Mouse (Mus musculus): ENCODE measurements around the gene Iqgap2. TPM values are rescaled to one million over a fixed set of nuclear protein-coding genes. Genes with fewer than 3 reads are reported as not detected.

The Iqgap2 gene
- polyA plus RNA-seq, 1 experiment from 2014 or later = 9.6 TPM

DNA sequence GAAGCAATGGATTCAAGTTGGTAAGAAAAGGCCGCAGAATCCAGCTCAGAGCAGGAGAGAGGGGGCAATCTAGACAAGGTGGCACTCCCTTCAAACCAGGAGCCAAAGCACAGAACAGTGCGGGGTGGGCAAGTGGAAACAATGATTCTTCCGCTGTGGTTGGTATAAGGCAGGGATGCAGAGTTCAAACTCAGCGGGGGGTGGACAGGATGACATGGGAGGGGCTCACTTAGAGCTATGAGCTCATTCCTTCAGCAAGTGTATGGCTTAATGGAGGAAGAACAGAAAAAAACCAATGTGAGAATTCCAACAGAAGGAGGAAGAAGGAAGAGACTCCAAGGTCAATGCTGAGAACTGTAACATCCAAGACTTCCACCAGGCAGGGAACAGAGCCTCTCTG, 161.2 kb downstream of the Iqgap2 start:
- ATAC-seq (ENCODE audit: insufficient number of reproducible peaks, low FRiP score, low TSS enrichment, low read depth) = no peak
- H3K36me3 ChIP-seq = no peaks in the 10 kb centered on the region
- WGBS = 89% methylated on average over 4 of the region's 4 CpGs
- H3K27me3 ChIP-seq = no peaks in the 10 kb centered on the region
- H3K27ac ChIP-seq = no peak overlapping the region
- H3K4me1 ChIP-seq = no peaks in the 10 kb centered on the region
- no peak overlapping the region for H3K4me2 ChIP-seq
- no peak overlapping the region for H3K9ac ChIP-seq
- no peaks in the 10 kb centered on the region for H3K9me3 ChIP-seq
- H3K4me3 ChIP-seq = no peak overlapping the region

DNA sequence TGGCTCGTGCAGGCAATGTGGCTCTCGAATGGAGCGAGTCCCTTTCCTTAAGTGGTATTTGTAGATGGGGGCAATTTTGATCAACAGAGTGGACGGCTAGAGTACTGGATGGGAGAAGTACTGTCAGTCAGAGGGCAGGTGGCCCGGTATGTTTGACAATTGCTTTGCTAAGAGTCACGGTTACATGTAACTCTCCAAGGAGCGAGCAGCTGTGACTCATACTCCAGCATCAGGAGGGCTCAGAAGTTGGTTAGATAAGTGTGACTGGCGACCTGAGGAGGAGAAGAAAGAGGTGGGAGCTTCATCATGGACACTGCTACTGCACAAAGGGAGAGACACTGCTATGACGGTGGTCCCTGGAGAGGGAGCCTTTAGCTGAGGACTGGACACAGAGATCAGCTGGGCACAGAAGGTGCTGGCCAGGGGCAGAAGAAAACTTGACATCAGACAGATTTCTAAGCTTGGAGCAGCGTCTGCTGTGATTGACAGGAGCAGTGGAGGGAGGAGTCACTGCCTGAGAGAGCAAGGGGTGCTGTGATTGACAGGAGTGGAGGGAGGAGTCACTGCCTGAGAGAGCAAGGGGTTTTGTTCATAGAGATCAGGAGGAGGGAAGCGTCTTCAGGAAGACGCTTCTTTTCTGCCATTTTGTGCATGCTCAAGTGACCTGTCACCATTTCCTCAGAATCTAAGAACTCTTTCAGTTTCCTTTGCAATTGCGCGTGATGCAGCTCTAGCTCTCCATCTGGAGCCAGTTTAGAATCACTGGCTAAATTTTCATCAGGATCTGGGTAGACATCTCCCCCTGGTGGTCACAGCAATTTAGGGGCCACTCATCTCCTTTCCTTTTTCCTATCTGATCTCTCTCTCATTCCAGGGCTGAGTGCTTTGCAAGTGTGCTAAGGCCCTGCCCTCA, 172.1 kb downstream of the Iqgap2 start:
- H3K27ac ChIP-seq = no peak overlapping the region
- H3K36me3 ChIP-seq = no peaks in the 10 kb centered on the region
- H3K9ac ChIP-seq = no peak overlapping the region
- peak overlapping the region; percentile 32 for H3K4me2 ChIP-seq
- 55% methylated on average over 14 of the region's 14 CpGs for WGBS
- H3K27me3 ChIP-seq = no peaks in the 10 kb centered on the region
- 0 out of 2 replicates have a peak, but pooled peaks have one; percentile 35 for ATAC-seq (ENCODE audit: insufficient number of reproducible peaks, low FRiP score, low TSS enrichment, low read depth)
- peak overlapping the region; percentile 19 for H3K4me3 ChIP-seq
- no peaks in the 10 kb centered on the region for H3K9me3 ChIP-seq
- H3K4me1 ChIP-seq = 0 out of 2 replicates have a peak, but pooled peaks cover 3% of the 10 kb centered on the region

DNA sequence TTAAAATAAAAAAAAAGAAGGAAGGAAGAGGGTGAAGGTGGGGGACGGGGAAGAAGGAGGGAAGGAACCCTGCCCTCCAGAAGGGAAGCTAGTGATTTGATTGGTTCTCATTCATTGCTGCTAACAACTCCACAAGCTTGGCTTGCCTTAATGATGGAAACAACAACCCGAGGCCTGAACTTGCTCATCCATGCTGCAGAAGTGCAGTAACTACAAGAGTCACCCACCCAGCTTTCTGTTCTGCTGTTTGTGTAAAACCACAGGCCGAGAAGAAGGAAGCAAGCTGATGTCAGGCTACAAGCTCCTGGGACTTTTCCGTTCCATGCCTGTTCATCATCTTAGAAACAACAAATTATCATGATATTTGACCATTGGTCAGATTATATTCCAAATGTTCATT, 176.4 kb downstream of the Iqgap2 start:
- 0 out of 2 replicates have a peak, but pooled peaks cover 3% of the 10 kb centered on the region for H3K4me1 ChIP-seq
- 73% methylated on average over 4 of the region's 4 CpGs for WGBS
- no peak for ATAC-seq (ENCODE audit: insufficient number of reproducible peaks, low FRiP score, low TSS enrichment, low read depth)

DNA sequence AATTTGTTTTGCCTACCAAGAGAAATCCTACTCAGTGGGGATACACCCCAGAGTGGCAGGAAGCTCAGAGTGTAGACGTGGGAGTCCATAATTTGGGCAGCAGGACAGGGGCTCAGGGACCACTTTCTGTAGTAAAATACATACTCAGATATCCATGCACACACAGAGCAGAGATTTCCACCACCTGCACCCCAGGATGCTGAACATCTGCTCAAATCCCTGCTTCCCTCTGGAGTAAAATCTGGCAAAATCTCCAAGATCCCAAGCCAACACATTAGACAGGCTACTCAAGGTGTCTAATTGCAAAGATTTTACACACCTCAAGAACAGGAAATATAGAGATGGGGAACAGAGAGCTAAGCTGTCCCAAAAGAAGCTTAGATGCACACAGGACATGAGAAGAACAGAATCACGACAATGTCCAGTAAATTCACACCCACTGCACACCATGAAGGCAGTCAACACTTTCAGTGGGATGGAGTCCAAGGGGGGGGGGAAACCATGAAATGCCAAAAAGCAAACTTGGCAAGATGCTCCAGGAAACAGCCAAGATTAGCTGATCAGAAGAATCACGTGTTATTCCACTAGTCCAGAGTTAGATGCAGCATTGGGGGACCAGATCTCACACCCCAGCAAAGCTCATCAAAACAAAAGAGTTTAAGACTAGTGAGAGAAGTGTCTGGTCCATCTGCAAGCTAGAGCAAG, 177.3 kb downstream of the Iqgap2 start:
- H3K36me3 ChIP-seq = no peaks in the 10 kb centered on the region
- H3K27ac ChIP-seq = no peak overlapping the region
- no peak overlapping the region for H3K4me3 ChIP-seq
- no peak overlapping the region for H3K4me2 ChIP-seq
- no peak for ATAC-seq (ENCODE audit: insufficient number of reproducible peaks, low FRiP score, low TSS enrichment, low read depth)
- H3K27me3 ChIP-seq = no peaks in the 10 kb centered on the region
- no peaks in the 10 kb centered on the region for H3K4me1 ChIP-seq
- no peaks in the 10 kb centered on the region for H3K9me3 ChIP-seq
- H3K9ac ChIP-seq = no peak overlapping the region
- WGBS = 46% methylated on average over 3 of the region's 3 CpGs

More for the DNA sequence above, 176.4 kb downstream of the Iqgap2 start:
- Histone ChIP-seq H3K4me2 (no peak overlapping the region), H3K9me3 (no peaks in the 10 kb centered on the region), H3K36me3 (no peaks in the 10 kb centered on the region), H3K27ac (no peak overlapping the region), H3K4me3 (no peak overlapping the region), H3K9ac (no peak overlapping the region), H3K27me3 (no peaks in the 10 kb centered on the region)

- no peak overlapping the region for H3K4me2 ChIP-seq
- no peaks in the 10 kb centered on the region for H3K36me3 ChIP-seq
- no peaks in the 10 kb centered on the region for H3K27me3 ChIP-seq
- no peak for ATAC-seq (ENCODE audit: insufficient number of reproducible peaks, low FRiP score, low TSS enrichment, low read depth)
- H3K4me1 ChIP-seq = no peaks in the 10 kb centered on the region
- no peaks in the 10 kb centered on the region for H3K9me3 ChIP-seq
- H3K4me3 ChIP-seq = no peak overlapping the region
- no peak overlapping the region for H3K27ac ChIP-seq
- 71% methylated on average over 9 of the region's 9 CpGs for WGBS
- no peak overlapping the region for H3K9ac ChIP-seq
These were observed 179.0 kb downstream of the Iqgap2 start for GRCm38 (mm10) chr13:95712570-95713268.

- Histone ChIP-seq H3K4me1 (no peaks in the 10 kb centered on the region), H3K9me3 (no peaks in the 10 kb centered on the region), H3K4me3 (no peak overlapping the region), H3K27ac (no peak overlapping the region), H3K9ac (no peak overlapping the region), H3K36me3 (peaks cover 3% of the 10 kb centered on the region; the same call in 1 of the 2 replicates), H3K4me2 (no peak overlapping the region), H3K27me3 (no peaks in the 10 kb centered on the region)
- ATAC-seq (ENCODE audit: insufficient number of reproducible peaks, low FRiP score, low TSS enrichment, low read depth) = no peak
These were observed 179.7 kb downstream of the Iqgap2 start for GRCm38 (mm10) chr13:95712054-95712453.

- Histone ChIP-seq H3K27ac (no peak overlapping the region), H3K4me2 (no peak overlapping the region), H3K9me3 (no peaks in the 10 kb centered on the region), H3K9ac (no peak overlapping the region), H3K27me3 (no peaks in the 10 kb centered on the region), H3K4me1 (no peaks in the 10 kb centered on the region), H3K36me3 (peaks cover 3% of the 10 kb centered on the region; the same call in 1 of the 2 replicates), H3K4me3 (no peak overlapping the region)
- no peak for ATAC-seq (ENCODE audit: insufficient number of reproducible peaks, low FRiP score, low TSS enrichment, low read depth)
- WGBS = 84% methylated on average over 6 of the region's 6 CpGs
These were observed 186.1 kb downstream of the Iqgap2 start for GRCm38 (mm10) chr13:95705589-95705988.

- no peaks in the 10 kb centered on the region for H3K9me3 ChIP-seq
- WGBS = 45% methylated on average over 5 of the region's 5 CpGs
- H3K9ac ChIP-seq = no peak overlapping the region
- peaks cover 3% of the 10 kb centered on the region; the same call in 1 of the 2 replicates for H3K36me3 ChIP-seq
- ATAC-seq (ENCODE audit: insufficient number of reproducible peaks, low FRiP score, low TSS enrichment, low read depth) = no peak
- no peak overlapping the region for H3K4me3 ChIP-seq
- no peak overlapping the region for H3K4me2 ChIP-seq
- no peaks in the 10 kb centered on the region for H3K27me3 ChIP-seq
- H3K27ac ChIP-seq = no peak overlapping the region
- H3K4me1 ChIP-seq = 0 out of 2 replicates have a peak, but pooled peaks cover 2% of the 10 kb centered on the region
These were observed 188.3 kb downstream of the Iqgap2 start for GRCm38 (mm10) chr13:95703376-95703775.

DNA sequence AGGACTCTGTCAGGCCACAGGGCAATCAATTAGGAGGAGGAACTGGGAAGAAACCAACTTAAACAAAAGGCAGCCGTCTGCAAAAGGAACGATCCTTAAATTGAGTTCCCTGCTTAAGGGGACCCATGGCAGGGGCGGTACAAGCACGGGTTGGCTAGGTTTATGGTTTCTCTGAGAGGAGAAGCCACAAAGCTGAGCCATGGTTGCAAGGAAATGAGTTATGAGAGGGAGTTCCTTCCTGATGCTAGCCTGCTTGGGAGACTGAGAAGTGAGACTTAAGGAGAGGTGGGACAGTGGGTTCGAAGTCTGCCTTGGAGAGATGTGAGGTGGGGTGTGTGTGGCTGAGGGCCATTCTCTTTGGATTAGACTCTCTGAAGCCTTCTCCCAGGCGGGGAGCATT, 193.8 kb downstream of the Iqgap2 start:
- no peak overlapping the region for H3K4me3 ChIP-seq
- no peaks in the 10 kb centered on the region for H3K36me3 ChIP-seq
- H3K9me3 ChIP-seq = no peaks in the 10 kb centered on the region
- no peak overlapping the region for H3K27ac ChIP-seq
- no peak overlapping the region for H3K9ac ChIP-seq
- no peak for ATAC-seq (ENCODE audit: insufficient number of reproducible peaks, low FRiP score, low TSS enrichment, low read depth)
- no peaks in the 10 kb centered on the region for H3K27me3 ChIP-seq
- 35% methylated on average over 6 of the region's 6 CpGs for WGBS
- no peak overlapping the region for H3K4me2 ChIP-seq
- H3K4me1 ChIP-seq = 0 out of 2 replicates have a peak, but pooled peaks cover 2% of the 10 kb centered on the region

- Histone ChIP-seq H3K4me2 (no peak within 1 kb of the TSS), H3K9me3 (no peaks in the 10 kb centered on the region), H3K36me3 (no peaks in the 10 kb centered on the region), H3K4me3 (no peak within 1 kb of the TSS), H3K27ac (no peak within 1 kb of the TSS), H3K4me1 (0 out of 2 replicates have a peak, but pooled peaks cover 2% of the 10 kb centered on the region), H3K27me3 (no peaks in the 10 kb centered on the region), H3K9ac (no peak within 1 kb of the TSS)
- ATAC-seq (ENCODE audit: insufficient number of reproducible peaks, low FRiP score, low TSS enrichment, low read depth) = no peak
- WGBS = 65% methylated on average over 4 of the region's 4 CpGs
These were observed 195.0 kb downstream of the Iqgap2 start, which contains the start of gene F2rl2 for GRCm38 (mm10) chr13:95696654-95697163. Gene F2rl2 (plus strand): TSS chr13:95696853.

DNA sequence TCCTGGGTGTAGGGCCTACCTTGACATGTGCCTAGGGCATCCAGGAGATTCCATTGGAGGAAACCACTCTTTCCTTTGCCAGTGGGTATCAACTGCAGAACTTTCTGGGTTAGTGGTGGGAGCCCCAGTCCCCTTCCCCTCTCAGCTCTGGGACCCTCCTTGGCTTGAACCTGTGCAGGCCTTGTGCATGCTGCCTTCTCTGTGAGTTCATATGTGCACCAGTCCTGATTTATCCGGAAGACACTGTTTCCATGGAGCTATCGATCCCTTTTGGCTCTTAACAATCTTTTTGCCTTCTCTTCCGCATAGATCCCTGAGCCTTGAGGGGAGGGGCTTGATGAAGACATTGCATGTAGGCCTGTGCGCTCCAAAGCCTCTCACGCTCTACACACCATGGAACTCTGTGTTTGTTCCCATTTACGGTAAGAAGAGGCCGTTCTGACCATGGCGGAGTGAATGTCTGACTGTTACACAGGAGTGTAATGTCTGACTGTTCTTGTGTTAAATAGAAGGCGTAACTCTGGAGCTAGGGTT, 195.5 kb downstream of the Iqgap2 start:
- ATAC-seq (ENCODE audit: insufficient number of reproducible peaks, low FRiP score, low TSS enrichment, low read depth) = no peak
- H3K27me3 ChIP-seq = no peaks in the 10 kb centered on the region
- H3K9ac ChIP-seq = no peak overlapping the region
- H3K36me3 ChIP-seq = no peaks in the 10 kb centered on the region
- 0 out of 2 replicates have a peak, but pooled peaks cover 2% of the 10 kb centered on the region for H3K4me1 ChIP-seq
- no peak overlapping the region for H3K4me2 ChIP-seq
- no peaks in the 10 kb centered on the region for H3K9me3 ChIP-seq
- no peak overlapping the region for H3K27ac ChIP-seq
- H3K4me3 ChIP-seq = no peak overlapping the region
- 94% methylated on average over 9 of the region's 9 CpGs for WGBS

Data from limb, embryonic 15.5 days (tissue).